Mouse (Mus musculus) left cerebral cortex, postnatal 25 days (tissue): ENCODE results near the gene Plk3. TPM values are rescaled to one million over a fixed set of nuclear protein-coding genes. Genes with fewer than 3 reads are reported as not detected.

Experiments used
- DNase-seq, 2 experiments: peaks; one replicate each; pipeline ENCODE4 v3.0.0; 2022; ENCODE audit warnings: low spot score in 2 of 2, mixed read lengths in 1 of 2
- intact Hi-C: fragments of 180-260 bp; cut with DNase I; formaldehyde crosslinking; loops from one replicate; pipeline ENCODE4 v1.15.1; 2025
- total RNA-seq, 2 experiments: library from RNA; stranded (reverse); gene quantifications; 2 replicates each; pipeline ENCODE4 v1.2.3; 2021

Gene Plk3
- total RNA-seq, 2 experiments from 2014 or later = 11.4 to 16.3 TPM

DNA sequence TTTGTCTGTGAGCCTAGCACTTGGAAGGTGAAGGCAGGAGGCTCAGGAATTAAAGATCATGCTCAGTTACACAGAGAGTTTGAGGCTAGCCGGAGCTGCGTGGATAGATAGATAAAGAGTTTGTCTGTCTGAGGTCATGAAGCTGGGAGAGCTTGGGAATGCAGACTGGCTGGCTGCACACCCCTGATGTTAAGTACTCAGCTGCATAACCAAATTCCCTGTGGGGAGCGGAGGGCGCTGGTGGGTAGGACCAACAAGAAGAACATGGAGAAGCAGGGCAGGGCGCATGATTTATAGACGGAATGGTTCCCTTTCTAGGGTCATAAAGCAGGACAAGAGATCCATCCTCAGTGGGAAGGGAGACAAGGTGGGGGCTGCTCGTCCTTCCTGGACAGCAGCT lies 9.3 kb upstream of the Plk3 start:
- intact Hi-C loops = loop anchor here (5.0 to 10.0 kb wide), 3 partner anchors 126 to 318 kb away; partner anchors contain the start of genes Eif2b3 and Hpdl
- DNase-seq = no peak

DNA sequence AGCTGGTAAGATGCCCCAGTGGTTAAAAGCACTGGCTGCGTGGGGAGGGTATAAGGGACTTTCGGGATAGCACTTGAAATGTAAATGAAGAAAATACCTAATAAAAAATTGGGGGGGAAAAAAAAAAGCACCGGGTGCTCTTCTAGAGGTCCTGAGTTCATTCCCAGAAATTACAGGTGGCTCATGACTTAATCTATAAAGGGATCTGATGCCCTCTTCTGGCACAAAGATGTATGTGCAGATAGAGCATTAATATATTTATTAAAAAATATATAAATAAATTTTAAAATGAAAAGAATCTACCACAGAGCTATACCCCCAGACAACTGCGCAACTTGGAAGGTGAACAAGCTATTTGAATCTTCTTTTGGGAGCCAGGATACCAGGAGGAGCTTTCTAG lies 6.8 kb upstream of the Plk3 start:
- intact Hi-C loops = loop anchor here (5.0 to 10.0 kb wide), 3 partner anchors 123 to 316 kb away; partner anchors contain the start of genes Eif2b3 and Hpdl
- DNase-seq = no peak

DNA sequence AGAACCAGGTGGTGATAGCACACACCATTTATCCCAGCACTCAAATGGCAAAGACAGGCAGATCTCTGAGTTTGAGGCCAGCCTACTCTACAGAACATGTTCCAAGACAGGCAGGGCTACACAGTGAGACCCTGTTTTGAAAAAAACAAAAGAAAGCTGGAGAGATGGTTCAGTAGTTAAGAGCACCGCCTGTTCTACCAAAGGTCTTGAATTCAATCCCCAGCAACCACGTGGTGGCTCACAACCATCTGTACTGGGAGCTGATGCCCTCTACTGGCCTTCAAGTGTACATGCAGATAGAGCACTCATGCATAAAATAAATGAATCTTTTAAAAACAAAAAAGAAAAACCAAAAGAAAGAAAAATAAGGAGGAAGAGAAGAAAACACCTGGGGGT lies 5.5 kb upstream of the Plk3 start:
- intact Hi-C loops = no loop called here
- peak in 1 of 2 experiments; percentile 53 for DNase-seq

DNA sequence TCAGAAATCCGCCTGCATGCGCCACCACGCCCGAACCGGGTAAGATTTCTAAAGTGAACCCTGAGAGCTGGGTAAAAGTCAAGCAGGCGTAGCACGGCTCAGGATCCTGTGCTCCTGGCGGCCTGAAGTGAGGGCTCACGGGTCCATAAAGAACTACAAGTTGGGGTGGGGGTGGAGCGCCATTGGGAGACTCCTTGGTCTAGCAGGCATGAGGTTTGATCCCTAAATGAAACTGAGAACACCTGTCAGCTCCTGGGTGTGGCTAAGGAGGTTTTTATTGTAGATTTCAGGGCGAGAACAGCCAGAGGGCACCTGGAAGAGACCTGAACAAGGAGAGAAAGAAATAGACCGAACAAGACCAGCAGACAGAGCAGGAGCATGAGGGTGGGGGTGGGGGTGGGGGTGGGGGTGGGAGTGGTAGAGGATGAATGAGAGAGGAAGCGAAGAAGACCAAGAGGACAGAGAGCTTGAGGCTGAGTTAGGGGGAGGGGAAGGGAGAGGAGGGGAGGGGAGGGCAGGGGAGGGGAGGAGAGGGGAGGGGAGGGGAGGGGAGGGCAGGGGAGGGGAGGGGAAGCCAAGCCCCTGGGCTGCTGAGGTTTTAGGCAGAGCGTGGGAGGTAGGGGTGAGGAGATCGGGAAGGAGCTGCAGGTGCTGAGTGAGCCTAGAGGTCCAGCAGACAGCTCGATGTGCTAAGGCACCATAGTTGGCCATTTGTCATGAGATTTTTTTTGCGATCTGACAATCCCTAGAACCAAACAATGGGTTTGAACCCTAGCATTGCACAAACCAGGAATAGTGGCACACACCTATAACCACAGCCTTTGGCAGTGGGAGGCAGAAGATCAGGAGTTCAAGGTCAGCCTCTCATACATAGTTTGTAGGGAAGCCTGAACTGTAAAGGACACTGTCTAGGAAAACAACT lies 4.8 kb upstream of the Plk3 start:
- intact Hi-C loops = no loop called here
- DNase-seq = no peak

DNA sequence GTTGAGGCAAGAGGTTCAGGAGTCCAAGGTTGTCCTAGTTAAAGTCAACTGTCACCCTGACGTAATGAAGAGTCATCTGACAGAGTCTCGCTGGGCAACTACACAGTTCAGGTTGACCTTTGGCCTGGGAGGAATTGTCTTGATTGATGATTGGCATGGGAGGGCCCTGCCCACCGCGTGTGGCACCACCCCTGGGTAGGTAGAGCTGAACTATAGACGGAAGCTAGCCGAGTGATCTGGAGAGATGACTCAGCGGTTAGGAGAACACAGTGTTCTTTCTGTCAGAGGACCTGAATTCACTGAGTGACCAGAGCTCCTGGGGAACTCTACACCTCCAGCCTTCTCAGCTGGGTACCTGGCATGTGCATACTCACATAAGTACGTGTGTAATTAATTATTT lies 2.3 kb upstream of the Plk3 start:
- DNase-seq = no peak
- intact Hi-C loops = no loop called here

DNA sequence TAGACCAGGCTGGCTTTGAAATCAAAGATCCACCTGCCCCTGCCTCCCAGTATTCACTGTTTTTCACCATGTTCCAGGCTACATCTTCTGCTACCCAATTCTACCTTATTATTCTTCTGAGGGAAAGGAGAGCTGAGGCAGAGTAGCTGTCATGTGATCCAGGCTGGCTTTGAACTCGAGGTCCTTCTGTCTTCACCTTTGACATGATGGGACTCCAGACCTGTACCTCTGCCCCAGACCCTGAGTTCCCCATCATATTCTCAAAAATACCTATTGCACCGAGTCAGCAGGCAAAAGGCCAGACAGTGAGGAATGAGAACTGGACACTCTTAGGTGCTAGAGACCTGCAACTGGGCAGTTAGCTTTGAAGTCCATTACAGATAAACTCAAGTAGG lies 835 bp upstream of the Plk3 start:
- intact Hi-C loops = no loop called here
- no peak for DNase-seq

DNA sequence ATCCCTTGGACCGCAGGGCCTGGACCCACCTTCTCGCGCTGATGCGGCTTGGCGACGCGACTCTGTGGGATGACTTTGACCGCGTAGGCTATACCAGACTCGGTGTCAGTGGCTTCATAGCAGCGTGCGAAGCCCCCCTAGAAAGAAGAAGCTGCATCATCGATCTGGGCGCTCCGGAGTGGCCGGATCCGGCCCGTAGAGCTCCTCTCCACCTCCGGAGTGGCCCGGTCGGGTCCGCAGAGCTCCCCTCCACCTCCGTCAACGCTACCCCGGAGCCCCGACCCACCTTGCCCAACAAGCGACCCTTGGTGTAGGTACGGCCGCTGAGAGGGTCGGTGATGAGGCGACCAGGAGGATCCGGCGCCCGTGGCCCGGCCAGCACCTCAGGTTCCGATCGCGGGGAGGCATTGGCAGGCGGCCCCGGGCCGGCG lies 382 bp downstream of the Plk3 start:
- intact Hi-C loops = no loop called here
- DNase-seq = peak; percentile 26 to 27

DNA sequence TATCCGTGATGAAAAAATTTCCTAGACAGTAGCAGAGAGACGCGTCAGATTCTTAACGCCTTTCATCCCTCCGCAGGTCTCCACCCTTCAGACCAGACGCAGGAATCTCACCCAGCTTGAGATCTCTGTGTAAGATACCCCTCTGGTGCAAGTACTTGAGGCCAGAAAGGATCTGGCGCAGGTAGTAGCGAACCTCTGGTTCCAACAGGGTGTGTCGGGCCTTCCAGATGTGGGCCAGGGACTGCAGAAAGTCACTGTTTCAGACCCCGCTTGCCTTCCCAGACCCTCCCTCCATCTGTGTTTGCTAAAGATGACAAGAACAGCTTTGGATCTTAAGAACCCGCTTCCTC lies 994 bp downstream of the Plk3 start:
- DNase-seq = no peak
- intact Hi-C loops = no loop called here

DNA sequence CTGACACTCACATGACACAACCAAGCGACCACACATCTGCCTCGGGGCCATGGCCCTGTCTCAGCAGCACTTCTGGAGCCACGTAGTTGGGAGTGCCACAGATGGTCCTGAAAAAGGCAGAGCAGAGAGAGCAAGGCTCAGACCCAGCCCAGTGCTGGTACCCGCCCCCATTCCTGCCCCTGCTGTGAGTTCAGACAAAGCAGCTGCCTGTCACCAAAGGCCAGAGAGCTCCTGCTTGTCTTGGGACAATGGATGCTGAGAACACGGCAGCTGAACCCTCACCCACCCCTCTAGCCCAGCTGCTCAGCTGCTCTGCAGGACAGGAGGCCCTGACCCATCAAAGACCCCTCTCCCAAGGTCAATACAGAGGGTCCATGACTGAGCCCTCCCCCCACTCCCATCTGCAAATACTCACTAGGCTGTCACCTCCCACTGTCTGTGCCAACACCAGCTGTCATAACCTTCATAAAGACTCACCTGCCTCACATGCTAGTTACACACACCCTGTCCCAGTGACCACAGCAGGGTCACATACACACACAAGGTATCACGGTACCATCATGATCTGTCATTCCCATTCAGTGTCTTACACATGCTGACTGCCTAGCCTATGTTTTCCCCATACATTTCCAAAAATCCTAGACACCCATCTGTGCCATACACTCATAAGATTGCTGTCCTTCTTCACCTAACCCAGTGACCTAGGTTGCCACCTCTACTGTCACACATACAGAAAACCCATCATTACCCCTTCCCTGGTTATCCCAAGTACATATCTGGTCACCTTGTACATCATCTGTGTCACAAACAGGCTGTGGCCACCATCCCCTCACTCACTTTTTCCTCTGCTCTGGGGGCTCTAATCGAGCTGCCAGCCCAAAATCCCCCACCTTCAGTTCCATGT lies 1.6 kb downstream of the Plk3 start:
- peak in 1 of 2 experiments; percentile 25 for DNase-seq
- intact Hi-C loops = no loop called here

DNA sequence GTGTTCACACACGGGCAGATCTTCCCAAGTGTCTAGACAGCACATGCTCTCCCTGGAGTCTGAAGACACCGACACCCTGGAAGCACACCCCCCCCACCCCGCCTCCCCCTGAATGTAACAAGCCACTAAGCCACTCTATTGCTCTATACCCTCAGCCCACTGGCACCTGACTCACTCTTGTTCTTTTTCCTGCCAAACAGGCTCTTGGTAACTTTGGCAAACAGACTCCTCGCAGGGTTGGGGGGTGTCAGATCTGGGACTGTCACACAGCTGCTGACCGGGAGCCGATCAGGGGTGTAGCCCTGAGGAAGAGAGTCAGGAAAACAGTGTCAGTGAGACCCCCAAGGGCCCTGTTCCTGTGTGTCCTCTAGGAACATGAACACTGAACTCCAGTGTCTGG lies 2.6 kb downstream of the Plk3 start:
- peak in 1 of 2 experiments; percentile 19 for DNase-seq
- intact Hi-C loops = no loop called here

DNA sequence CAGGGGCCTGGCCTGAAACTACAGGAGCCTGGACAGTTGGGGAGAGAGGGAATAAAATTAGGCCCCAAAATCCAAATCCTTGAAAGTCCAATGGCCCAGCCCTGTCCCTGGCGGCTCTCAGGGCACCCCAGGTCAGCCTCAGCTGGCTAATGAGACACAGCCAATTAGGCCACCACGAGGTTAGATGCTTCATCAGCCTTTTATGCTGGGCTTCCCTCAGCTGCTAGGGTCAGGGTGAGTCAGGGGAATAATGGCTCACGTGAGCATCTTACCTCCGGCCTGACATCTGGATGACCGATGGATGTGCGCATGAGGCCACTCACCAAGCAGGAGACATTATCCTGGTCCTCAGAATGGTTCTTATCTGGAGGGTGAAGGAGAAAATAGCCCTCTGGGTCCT lies 3.0 kb downstream of the Plk3 start:
- intact Hi-C loops = no loop called here
- no peak for DNase-seq

DNA sequence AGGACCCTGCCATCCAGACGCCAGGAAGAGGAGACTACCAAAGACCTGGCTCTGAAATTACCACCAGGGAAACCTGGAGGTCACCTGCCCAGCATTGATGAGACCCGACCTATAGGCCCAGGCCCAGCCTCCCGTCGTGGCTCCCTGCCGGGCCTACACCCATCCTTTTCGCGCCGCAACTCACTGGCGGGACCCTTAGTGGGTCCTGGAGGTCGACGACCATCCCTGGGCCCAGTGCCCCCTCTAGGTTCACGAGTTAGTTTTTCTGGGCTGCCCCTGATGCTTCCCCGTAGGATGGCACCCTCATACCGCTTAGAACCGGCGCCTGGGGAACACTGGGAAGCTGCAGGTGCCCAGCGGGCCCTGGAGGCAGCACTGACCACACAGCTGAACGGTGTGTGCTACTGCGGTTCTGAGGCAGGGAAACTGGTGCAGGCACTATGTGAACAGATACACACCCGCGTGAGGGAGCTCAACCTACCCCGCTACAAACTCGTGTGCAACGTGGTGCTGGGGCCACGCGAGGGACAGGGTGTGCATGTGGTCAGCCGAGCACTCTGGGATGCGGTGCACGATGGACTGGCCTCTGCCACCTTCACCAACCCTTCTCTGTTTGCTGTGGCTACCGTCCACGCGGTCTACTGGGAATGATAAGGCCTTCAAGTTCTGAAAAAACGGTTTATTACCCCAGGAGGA lies 5.6 kb downstream of the Plk3 start:
- intact Hi-C loops = no loop called here
- no peak for DNase-seq

DNA sequence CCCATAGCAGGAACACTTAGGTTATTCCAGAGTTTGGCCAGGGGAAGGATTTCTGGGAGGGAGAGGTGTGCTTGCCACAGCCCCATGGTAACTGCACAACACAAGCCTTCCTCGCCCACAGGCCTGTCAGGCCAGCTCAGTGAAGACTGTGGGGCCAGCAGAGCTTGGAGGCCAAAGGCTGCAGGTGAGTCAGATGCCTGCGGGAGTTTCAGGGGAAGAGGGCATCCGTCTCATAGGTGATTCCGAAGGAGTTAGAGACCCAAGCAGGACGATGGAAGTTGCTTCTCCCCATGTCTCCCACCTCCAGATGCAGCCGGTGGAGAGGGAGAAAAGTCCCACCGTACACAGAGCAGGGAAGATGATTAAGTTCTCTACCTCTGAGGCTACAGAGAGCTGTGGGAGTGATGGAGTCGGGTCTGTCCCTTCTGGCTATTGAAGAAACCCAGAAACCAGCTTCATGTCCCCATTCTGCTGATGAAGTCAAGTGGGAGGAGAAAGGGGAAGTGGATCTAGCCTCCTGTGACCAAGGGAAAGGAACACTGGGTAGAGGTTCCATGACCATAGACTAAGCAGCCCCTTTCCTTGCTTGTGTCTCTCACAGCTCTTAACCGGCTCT lies 7.0 kb downstream of the Plk3 start, which contains the start of gene Tctex1d4:
Gene Tctex1d4, plus strand, starts transcription at position 120 of the 616 bp plus-strand sequence.
- no peak for DNase-seq
- intact Hi-C loops = no loop called here

DNA sequence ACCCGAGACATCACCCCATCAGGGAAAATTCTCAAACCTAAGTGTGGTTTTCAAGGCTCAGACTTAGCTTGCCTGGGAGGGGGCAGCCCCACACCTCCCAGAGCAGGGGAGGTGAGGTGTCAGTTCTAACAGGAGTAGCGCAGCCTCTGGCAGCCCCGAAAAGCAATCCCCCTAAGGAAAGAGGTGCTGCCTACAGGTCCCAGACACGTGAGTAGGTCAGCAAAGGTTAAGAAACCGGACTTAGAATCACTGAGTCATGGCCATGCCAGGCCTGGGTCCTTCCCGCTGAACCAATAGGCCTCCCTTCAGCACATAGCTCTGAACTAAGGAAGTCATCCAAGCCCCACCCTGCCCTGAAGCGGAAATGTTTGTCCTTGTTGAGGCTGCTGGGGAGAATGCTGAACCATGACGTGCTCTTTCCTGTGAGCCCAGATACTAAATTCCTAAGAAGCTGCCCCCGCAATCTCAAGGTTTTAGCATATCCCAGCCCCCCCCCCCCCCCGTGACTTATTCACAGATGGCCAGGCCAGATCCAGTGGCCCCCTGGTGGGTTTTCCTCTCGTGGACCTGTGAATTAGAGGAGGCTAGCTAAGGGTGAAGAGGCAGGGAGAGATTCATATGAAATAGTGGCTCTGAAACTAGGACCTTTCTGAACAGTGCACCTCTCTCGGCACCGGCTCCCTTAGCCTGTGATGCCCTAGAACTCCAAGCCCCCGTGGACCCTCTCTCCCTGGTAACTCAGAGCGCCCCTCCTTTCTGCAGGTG lies 7.7 kb downstream of the Plk3 start:
- peak; percentile 45 to 53 for DNase-seq
- intact Hi-C loops = no loop called here

DNA sequence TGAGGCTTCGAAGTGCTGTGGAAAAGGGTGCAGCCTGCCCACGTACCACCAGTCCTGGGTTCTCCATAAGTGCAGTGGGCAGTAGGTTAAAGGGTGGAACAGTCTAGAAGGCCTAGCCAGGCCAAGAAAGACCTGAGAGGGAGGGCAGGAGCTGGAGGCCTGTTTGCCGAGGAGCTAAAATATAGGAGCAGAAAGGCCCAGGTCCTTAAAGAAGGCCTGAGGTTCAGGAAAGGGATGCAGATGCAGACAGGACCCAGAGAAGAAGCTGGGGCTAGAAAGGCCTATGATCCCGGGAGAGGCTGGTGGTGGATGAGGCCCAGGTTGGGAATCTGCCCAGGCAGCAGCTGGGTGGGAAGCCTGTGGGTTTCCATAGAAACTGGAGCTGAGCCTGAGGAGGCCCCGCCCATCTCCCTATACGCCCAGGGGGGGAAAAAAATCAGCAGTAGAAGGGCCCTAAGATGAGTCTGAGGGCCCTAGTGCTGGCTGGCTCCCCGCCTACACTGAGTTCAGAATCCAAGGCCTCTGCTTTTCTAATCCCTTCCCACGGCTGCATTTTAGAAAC lies 8.3 kb downstream of the Plk3 start, which contains the start of gene Btbd19:
Gene Btbd19, minus strand, starts transcription at position 378 of the 562 bp plus-strand sequence.
- peak; percentile 70 to 89 for DNase-seq
- intact Hi-C loops = no loop called here

DNA sequence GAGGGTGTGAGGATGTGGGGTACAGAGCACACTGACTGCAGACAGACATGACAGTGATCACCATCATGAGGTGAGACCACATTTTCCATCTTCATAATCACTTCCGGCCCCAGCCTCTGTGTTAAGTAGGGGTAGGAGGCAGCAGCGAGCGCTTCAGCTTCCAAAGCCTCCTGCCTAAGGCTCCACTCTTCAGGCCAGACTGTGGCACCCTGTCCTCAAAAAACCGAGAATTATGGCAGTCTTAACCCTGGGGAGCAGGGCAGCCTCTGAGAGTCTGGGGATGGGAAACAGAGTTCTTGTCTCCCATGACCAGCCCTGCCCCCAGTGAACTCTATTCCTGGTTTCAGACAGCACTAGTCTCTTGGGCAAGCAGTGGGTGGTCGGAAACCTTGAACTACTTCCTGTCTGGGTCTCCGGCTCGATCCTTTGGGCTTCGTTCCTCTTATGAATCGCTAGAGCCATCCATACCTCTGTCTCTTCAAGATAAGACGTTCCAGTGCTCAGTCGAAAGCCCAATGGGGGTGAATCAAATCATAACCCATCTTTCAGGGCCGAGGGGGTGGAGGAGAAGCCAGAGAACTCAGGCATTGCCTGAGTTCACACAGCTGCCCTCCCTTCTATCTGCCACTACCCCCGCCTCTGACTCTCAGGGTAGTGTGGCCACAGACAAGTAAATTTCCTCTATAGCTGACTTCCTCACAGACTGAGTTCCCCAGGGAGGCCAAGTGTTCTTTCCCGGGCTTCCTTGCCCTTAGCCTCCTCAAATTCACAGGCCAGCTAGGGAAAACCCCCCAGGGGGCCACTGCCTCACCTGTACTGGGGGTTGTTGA lies 9.0 kb downstream of the Plk3 start:
- peak in 1 of 2 experiments; percentile 59 for DNase-seq
- intact Hi-C loops = loop anchor here (5.0 kb wide), 1 partner anchor 402 kb away; the partner anchor contains the start of gene Tesk2

DNA sequence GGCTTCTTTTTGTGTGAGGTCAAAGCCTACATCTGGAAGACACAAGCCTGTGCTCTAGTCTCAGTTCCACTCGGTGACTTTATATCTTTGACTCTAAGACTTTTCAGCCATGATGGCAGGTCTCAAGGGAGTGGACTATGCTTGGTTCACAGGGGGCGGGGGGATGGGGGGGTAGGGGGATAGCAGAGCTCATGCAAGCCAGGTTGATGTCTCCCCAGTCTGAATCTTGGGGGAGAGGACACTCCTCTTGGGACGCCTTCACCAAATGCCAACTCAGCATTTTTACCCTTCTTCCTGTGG lies 9.6 kb downstream of the Plk3 start:
- DNase-seq = no peak
- intact Hi-C loops = loop anchor here (5.0 kb wide), 1 partner anchor 402 kb away; the partner anchor contains the start of gene Tesk2
